Mouse (Mus musculus) mouse trophoblast stem cell (cell line): ENCODE results near the gene Papln.

ENCODE experiments used
- in situ Hi-C, 2 experiments: fragments of 300-500 bp; cut with MseI, MboI; formaldehyde crosslinking; loops; 2 replicates in 1 of 2; 3 replicates in 1 of 2; pipeline ENCODE4 v1.15.1; 2025

Papln gene

GRCm38 (mm10) chr12:83763311-83764043, at the start of gene Papln:
Gene Papln, plus strand, starts transcription at chr12:83763634.
- in situ Hi-C loops: no loop called here

DNA sequence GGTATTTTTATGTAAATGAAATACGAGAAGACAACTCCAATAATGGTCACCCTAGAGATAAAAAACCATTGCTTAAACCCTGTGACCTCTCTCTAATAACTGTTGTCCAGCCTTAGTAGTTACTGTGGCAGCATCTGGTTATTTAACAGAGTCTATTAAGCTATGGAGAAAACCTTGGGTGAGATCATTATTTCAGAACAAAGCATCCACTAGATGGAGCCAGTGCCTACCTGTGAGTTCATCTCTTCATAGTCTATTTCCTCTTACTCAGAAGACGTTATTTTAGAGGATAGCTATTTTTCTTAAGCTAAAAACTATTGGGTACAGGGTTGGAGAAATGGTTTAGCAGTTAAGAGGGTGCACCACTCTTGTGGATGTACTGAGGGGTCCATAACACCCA, 49.7 kb upstream of the Papln start:
- in situ Hi-C loops: no loop called here

DNA sequence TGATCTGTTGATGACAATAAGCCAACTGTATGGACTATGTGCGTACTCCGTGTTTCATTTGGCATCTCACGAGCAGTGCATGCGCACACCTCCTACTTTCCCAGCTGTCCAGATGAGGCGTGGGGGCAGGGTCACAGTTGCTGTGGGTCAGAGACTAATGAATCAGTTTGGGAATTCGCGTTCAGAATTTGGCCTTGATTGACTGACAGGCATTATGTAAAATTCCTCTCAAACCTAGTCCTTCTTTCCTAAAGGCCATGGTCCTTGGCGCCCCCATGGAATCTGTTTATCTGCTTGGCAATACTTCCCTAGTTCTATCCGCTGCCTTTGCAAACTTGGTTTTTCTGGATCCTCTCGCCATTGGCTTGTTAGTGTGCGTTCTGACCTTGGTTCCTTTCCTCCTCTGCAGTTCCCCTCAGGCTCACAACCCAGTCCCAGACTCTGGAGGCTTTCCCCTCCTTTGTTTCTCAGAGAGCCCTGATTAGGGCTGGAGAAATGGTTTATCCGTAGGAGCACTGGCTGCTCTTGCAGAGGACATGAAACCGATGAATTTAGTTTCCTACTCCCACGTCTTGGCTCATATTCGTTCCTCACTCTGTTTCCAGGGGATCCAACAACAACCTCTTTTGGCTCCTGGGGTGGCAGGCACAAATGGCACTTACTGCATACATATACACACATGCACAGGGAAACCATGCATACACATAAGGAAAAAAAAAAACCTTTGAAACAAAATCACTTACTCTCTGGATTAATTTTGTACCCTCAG, 46.8 kb upstream of the Papln start:
- in situ Hi-C loops: no loop called here

GRCm38 (mm10) chr12:83719431-83719830, 44.0 kb upstream of the Papln start:
- in situ Hi-C loops: no loop called here

DNA sequence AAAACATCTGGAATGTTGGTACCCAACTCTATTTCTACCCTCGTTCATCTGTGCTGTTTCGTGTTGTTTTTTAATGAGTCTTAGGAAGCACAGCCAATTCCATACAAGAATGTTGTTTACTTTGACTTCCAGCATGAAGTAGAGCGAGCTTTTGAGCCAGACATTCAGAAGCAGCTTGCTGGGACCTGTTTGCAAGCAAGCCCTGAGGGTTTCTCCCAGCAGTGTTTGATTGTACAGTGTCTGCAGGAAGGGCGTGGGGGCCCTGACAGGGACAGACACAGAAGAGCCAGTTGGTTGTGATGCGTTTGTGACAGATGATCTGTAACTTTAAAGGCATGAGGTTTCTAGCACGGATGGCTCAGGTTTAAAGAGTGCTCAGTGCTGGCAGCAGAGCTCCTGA, 42.2 kb upstream of the Papln start:
- in situ Hi-C loops: no loop called here

DNA sequence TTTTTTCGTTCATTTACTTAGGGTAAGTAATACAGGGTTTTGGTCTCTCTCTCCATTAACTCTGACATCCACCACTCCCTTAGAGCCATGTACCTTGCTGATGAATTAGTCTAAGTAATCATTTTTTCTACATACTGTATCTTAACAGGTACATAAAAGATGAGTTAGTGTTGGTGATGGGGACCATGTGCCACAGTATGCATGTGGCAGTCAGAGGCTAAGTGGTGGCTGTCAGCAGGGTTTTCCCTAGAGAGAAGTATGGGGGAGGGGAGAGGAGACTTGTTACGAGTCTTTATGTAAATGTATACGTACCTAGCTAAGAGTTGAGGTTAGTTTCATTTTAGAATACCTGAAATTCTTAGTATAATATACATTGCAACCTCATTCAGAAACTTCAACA, 40.4 kb upstream of the Papln start:
- in situ Hi-C loops: no loop called here

- in situ Hi-C loops: no loop called here
These were observed 36.7 kb upstream of the Papln start for GRCm38 (mm10) chr12:83726510-83727308.

DNA sequence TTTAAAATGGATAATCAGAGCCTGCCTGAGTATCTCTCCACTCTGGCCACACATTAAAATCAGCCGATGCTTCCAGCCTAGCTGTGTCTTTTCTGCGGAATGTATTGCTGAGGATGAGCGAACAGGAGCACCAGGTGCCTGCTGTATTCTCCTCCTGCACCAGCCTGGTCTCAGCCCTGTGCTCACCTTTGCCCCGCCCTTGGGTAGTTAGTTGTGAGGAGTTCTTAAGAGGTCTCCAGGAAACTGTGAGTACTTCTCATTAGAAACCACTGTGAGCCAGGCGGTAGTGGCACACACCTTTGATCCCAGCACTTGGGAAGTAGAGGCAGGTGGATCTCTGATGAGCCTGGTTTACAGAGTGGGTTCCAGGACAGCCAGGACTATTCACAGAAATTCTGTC, 31.2 kb upstream of the Papln start:
- in situ Hi-C loops: no loop called here

DNA sequence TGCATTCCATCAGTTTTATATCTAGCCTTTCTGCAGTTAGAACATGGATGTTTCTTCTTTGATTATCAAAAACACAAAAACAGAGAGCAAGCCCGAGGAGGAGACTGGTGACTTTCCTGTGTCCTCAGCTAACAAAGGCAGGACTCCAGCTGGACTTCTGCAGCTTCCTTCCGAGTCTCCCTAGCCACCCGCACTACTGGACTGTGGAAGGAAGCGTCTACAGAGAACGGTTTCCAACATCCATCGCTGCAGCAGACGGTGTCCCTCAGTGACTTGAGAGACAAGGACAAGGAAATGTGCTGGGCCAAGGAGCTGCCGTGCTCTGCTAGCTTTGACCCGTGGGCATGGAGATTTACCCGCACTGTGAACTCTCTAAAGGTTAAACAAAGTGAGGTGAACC, 29.4 kb upstream of the Papln start:
- in situ Hi-C loops: no loop called here

GRCm38 (mm10) chr12:83736236-83736635, 27.2 kb upstream of the Papln start:
- in situ Hi-C loops: no loop called here

DNA sequence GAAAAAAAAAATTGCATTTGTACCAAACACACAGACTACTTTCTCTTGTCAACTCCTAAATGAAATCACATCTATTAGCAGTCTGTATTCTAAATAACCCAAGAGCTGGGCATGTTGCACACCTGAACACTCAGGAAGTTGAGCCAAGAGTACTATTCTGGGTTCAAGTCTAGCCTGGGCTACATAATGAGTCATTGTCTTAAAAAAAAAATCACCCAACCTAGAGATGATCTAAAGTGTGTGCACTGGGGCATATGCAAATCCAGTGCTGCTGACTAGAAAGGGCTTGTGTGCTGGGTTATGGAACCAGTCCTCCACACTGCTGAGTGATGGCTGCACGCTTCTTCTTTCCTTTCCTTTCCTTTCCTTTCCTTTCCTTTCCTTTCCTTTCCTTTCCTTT, 24.8 kb upstream of the Papln start:
- in situ Hi-C loops: no loop called here

GRCm38 (mm10) chr12:83741722-83742121, 21.7 kb upstream of the Papln start:
- in situ Hi-C loops: no loop called here

- in situ Hi-C loops: no loop called here
These were observed 20.6 kb upstream of the Papln start for GRCm38 (mm10) chr12:83742834-83743233.

DNA sequence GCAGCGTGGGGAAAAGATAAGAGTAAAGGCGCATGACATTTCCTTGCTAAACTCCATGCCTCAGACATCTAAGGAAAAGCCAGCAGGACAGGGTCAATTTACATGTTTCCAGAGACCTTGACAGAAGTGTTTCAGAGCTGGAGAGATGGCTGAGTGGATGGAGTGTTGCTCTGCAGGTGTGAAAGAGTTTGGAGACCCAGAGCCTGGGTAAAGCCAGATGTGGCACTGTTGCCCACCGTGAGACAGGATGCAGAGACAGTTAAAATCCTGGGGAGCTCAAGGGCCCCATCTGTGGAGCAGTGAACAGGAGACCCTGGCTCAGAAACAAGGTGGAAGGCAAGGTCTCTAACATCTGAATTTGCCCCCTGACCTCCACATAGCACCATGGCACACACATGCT, 19.7 kb upstream of the Papln start:
- in situ Hi-C loops: no loop called here

GRCm38 (mm10) chr12:83749186-83749585, 14.2 kb upstream of the Papln start:
- in situ Hi-C loops: no loop called here

DNA sequence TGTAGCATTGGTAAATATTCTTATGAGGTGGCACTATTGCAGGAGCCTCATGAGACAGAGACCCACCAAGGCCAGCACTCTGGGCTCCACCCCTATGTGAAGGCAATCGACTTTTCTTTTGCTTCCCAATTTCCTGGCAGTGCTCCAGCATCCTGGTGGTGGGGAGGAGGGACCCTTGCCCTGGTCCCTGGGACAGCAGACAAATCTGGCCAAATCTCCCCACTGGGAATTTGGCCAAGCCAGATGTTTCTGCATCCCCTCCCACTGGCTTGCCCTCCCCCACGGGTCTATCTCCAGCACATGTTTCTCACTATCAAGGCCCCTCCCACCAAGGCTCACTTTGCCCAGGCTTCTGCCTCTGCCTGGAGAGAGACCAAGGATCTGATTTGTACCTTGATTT, 10.9 kb upstream of the Papln start:
- in situ Hi-C loops: no loop called here

DNA sequence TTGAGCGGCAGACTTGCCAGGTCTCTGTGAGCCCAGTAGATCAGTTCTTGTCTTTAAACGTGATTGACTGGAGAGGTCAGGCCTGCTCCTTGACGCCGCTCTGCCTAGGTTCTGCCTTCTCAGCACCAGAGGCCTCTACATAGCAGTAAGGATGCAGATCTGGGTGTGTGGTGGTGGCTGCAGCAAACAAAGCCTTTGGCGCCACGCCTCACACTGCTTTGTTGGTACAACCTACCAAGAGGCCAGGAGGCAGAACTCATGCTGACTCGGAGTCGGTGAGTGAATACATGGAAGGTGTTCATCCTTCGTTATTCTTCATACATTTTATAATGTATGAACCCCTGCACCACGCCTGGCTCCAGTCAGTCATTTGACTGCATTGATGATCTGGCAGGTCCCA, 4.7 kb upstream of the Papln start:
- in situ Hi-C loops: no loop called here

DNA sequence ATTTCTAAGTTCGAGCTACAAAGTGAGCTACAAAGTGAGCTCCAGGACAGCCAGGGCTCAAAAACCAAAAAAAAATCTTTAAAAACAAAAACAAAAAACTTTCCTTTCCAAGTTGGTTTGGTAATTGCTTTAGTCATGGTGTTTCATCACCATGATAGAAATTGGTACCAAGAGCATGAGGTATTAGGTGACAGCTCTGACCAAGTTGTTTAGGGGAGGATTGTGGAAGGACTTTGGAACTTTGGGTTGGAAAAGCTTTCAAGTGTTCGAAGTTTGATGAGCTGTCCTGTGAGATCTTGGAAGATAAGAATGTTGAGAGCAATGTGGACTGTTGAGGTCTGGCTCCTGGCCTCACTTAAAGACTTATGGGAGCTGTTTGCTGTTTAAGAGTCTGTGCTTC, 3.2 kb upstream of the Papln start:
- in situ Hi-C loops: no loop called here

GRCm38 (mm10) chr12:83762706-83763105, 728 bp upstream of the Papln start:
- in situ Hi-C loops: no loop called here

DNA sequence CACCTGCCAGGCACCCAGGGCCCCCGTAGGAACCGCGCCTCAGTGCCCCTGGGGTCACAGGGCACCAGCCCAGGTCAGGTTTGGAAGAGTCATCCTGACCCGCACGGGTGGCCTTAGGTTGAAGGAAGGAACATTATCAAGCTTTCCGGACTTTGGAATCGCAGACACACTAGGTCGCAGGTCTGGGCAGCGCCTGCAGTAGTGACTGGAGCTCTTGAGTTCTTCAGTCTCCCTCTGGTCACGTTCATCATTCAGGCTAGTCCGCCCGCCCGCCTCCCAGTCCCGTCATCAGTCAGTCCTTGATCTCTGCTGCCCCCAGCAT, 571 bp downstream of the Papln start:
- in situ Hi-C loops: no loop called here

GRCm38 (mm10) chr12:83764519-83764918, 1.1 kb downstream of the Papln start:
- in situ Hi-C loops: no loop called here

DNA sequence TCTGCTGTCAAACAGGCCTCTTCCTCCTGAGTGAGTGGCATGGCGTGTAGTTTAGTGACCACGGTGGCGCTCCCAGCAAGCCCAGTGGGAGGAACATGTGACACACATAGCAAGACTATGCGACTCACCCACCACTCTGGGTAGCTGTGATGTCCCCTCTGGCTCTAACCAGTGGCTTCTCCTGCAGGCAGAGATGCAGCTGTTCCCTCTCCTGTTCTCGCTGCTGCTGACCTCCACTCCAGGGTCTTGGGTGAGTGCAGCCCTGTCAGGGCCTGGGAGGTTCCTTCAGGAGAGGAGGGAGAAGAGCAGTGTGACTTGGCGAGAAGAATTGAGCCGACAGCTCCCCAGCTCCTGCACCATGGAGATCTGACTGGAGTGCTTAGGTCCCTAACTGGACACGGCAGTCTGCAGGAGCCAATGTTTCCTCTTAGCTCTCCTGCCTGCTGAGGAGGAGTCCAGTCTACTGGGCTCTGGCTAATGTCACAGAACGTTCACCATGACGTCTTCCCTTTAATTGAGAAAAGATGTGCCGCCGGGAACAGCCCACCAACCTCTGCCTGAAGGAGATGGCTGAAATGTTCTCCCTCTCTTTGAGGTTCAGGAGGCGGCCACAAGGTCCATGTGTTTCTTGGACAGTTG, 2.6 kb downstream of the Papln start:
- in situ Hi-C loops: no loop called here
